Mouse (Mus musculus) brain, adult 2 months (tissue): ENCODE data around the gene Foxd1.

Experiments
- DNase-seq: peaks from one replicate; pipeline ENCODE4 v3.0.0; 2011; ENCODE audit warnings: low read depth, low spot score

The Foxd1 gene

GRCm38 (mm10) chr13:98354090-98354801 lies at the start of gene Foxd1:
TSS of gene Foxd1 (plus strand) at chr13:98354242.
- DNase-seq, result no peak

GRCm38 (mm10) chr13:98305257-98305656 lies 48.8 kb upstream of the Foxd1 start:
- DNase-seq, result no peak

- DNase-seq, result peak; percentile 21
Observed at GRCm38 (mm10) chr13:98306393-98306792, 47.6 kb upstream of the Foxd1 start.

- DNase-seq, result peak; percentile 53
Observed at GRCm38 (mm10) chr13:98306852-98307475, 47.1 kb upstream of the Foxd1 start.

GRCm38 (mm10) chr13:98308004-98308403 lies 46.0 kb upstream of the Foxd1 start:
- DNase-seq, result peak; percentile 22

- DNase-seq, result no peak
Observed at GRCm38 (mm10) chr13:98308724-98309123, 45.3 kb upstream of the Foxd1 start.

GRCm38 (mm10) chr13:98311597-98311996 lies 42.4 kb upstream of the Foxd1 start:
- no peak for DNase-seq

- DNase-seq, result no peak
Observed at GRCm38 (mm10) chr13:98313631-98314030, 40.4 kb upstream of the Foxd1 start.

GRCm38 (mm10) chr13:98315124-98315523 lies 38.9 kb upstream of the Foxd1 start:
- no peak for DNase-seq

- DNase-seq, result no peak
Observed at GRCm38 (mm10) chr13:98316140-98316479, 37.9 kb upstream of the Foxd1 start.

- peak; percentile 97 for DNase-seq
Observed at GRCm38 (mm10) chr13:98316480-98317245, 37.4 kb upstream of the Foxd1 start, which contains the start of gene Btf3. TSS of gene Btf3 (minus strand) at chr13:98317006.

- no peak for DNase-seq
Observed at GRCm38 (mm10) chr13:98317246-98317677, 36.8 kb upstream of the Foxd1 start.

GRCm38 (mm10) chr13:98317911-98318310 lies 36.1 kb upstream of the Foxd1 start:
- no peak for DNase-seq

GRCm38 (mm10) chr13:98325034-98325433 lies 29.0 kb upstream of the Foxd1 start:
- no peak for DNase-seq

GRCm38 (mm10) chr13:98332106-98332505 lies 21.9 kb upstream of the Foxd1 start:
- DNase-seq, result no peak

- no peak for DNase-seq
Observed at GRCm38 (mm10) chr13:98336205-98336604, 17.8 kb upstream of the Foxd1 start.

- DNase-seq, result no peak
Observed at GRCm38 (mm10) chr13:98340506-98340905, 13.5 kb upstream of the Foxd1 start.

- no peak for DNase-seq
Observed at GRCm38 (mm10) chr13:98349491-98349890, 4.6 kb upstream of the Foxd1 start.

- DNase-seq, result no peak
Observed at GRCm38 (mm10) chr13:98351527-98351926, 2.5 kb upstream of the Foxd1 start.

- DNase-seq, result no peak
Observed at GRCm38 (mm10) chr13:98352381-98352975, 1.6 kb upstream of the Foxd1 start.

GRCm38 (mm10) chr13:98353709-98354089 lies 343 bp upstream of the Foxd1 start:
- DNase-seq, result no peak
